In genomic region chr3:151294606-151295005, GRCm38 (mm10) we compare ENCODE assay signal across 10 mouse cellular contexts.
DNase-seq lines count a peak whose midpoint lies in the region; ATAC-seq and TF ChIP-seq lines count a peak whose summit lies in the region.
"Had no signal": no experiment of that assay in that cellular context is flagged by ENCODE, and none has a peak within 500 bp of the region (broad histone marks: within the 10 kb centered on the region; RNA-seq: fewer than 3 reads in every experiment).

No protein-coding gene starts in this region.

- peaks cover 10% of the 10 kb centered on the region for H3K4me1 ChIP-seq in heart, embryonic 13.5 days
- no peaks in the 10 kb centered on the region for H3K4me1 ChIP-seq in hindbrain, postnatal 0 days (ENCODE audit: insufficient read depth, low read length)
- H3K4me1 ChIP-seq: liver, embryonic 12.5 days had no signal

- H3K9ac ChIP-seq in heart, embryonic 13.5 days = no peak overlapping the region; the same call in 1 of the 2 replicates
- H3K9ac ChIP-seq in hindbrain, postnatal 0 days (replicated peaks; ENCODE audit: low read length) = no peak overlapping the region
- H3K9ac ChIP-seq: liver, embryonic 12.5 days had no signal

- H3K27ac ChIP-seq in heart, embryonic 13.5 days (replicated peaks) = peak overlapping the region; percentile 42; the same call in 1 of the 2 replicates
- peak overlapping the region; percentile 75 for H3K27ac ChIP-seq in left cerebral cortex, adult 2 months
- 0 out of 2 replicates have a peak overlapping the region, but pooled peaks have one; percentile 45 for H3K27ac ChIP-seq in hindbrain, postnatal 0 days
- H3K27ac ChIP-seq: liver, embryonic 12.5 days had no signal

- no peak for DNase-seq in heart, adult 18-20 months
- no peak for DNase-seq in left cerebral cortex, adult 2 months (ENCODE audit: extremely low spot score in 1 of 2, low spot score in 2 of 2)
- DNase-seq in left cerebral cortex, postnatal 10 days (ENCODE audit: extremely low spot score in 1 of 2, low spot score in 2 of 2) = no peak
- DNase-seq in cerebellum, adult 9-11 months = peak; percentile 30
- DNase-seq in hindbrain, postnatal 0 days (ENCODE audit: low spot score) = no peak
- DNase-seq: right cerebral cortex, postnatal 14 days had no signal

- H3K4me2 ChIP-seq in heart, embryonic 13.5 days = no peak overlapping the region
- no peak overlapping the region for H3K4me2 ChIP-seq in hindbrain, postnatal 0 days (ENCODE audit: low read depth, low read length)
- H3K4me2 ChIP-seq: liver, embryonic 12.5 days had no signal

- no peak for TF ChIP-seq CTCF in left cerebral cortex, adult 2 months (IDR thresholded peaks at IDR 0.05)
- TF ChIP-seq CTCF in hindbrain, postnatal 0 days (IDR thresholded peaks at IDR 0.05; ENCODE audit: low read depth) = no peak

- intact Hi-C loops in left cerebral cortex, adult 2 months (cut with DNase I) = no loop called here
- intact Hi-C loops in left cerebral cortex, postnatal 10 days (cut with DNase I) = no loop called here

- H3K27me3 ChIP-seq in heart, embryonic 13.5 days (replicated peaks) = no peaks in the 10 kb centered on the region
- H3K27me3 ChIP-seq in hindbrain, postnatal 0 days (ENCODE audit: insufficient read depth, low read length) = no peaks in the 10 kb centered on the region
- H3K27me3 ChIP-seq: liver, embryonic 12.5 days had no signal

- H3K4me3 ChIP-seq in heart, embryonic 13.5 days = no peak overlapping the region
- no peak overlapping the region for H3K4me3 ChIP-seq in left cerebral cortex, adult 2 months
- no peak overlapping the region for H3K4me3 ChIP-seq in hindbrain, postnatal 0 days (ENCODE audit: low read length)
- H3K4me3 ChIP-seq: liver, embryonic 12.5 days had no signal

- no peaks in the 10 kb centered on the region for H3K9me3 ChIP-seq in heart, embryonic 13.5 days
- H3K9me3 ChIP-seq in hindbrain, postnatal 0 days (ENCODE audit: low read length) = no peaks in the 10 kb centered on the region
- H3K9me3 ChIP-seq: liver, embryonic 12.5 days had no signal

- 65% methylated on average over 7 of the region's 7 CpGs for WGBS in heart, embryonic 13.5 days
- 64% methylated on average over 7 of the region's 7 CpGs for WGBS in hindbrain, postnatal 0 days

- no peaks in the 10 kb centered on the region for H3K36me3 ChIP-seq in heart, embryonic 13.5 days
- H3K36me3 ChIP-seq in hindbrain, postnatal 0 days (ENCODE audit: insufficient read depth, low read length) = no peaks in the 10 kb centered on the region
- H3K36me3 ChIP-seq: liver, embryonic 12.5 days had no signal

- no peak for ATAC-seq in heart, embryonic 13.5 days (ENCODE audit: extremely low read depth, insufficient number of reproducible peaks, low FRiP score, low TSS enrichment)
- 0 out of 2 replicates have a peak, but pooled peaks have one; percentile 7 for ATAC-seq in hindbrain, postnatal 0 days
- ATAC-seq in erythroblast, adult 5-6 weeks (replicated peaks; ENCODE audit: low FRiP score, poor library complexity, severe bottlenecking) = no peak
- ATAC-seq: intestine, postnatal 0 days had no signal
